Mouse (Mus musculus) forebrain, embryonic 15.5 days (tissue): ENCODE data around the gene Atp6ap1l. TPM values are rescaled to one million over a fixed set of nuclear protein-coding genes. Genes with fewer than 3 reads are reported as not detected.

Source experiments
- ATAC-seq: fragments of 200-750 bp; cut with Nextera tagmentation; replicated peaks from 2 replicates; pipeline ENCODE4 v1.8.0; 2017; ENCODE audit warnings: mild to moderate bottlenecking, moderate TSS enrichment, moderate library complexity
- H3K27ac ChIP-seq: fragments of 300-500 bp; sonication (generic); replicated peaks from 2 replicates; pipeline ENCODE4 v1.5.1; 2015; ENCODE audit warnings: mild to moderate bottlenecking, inconsistent platforms
- H3K27me3 ChIP-seq: fragments of 300-500 bp; sonication (generic); 2 replicates; pipeline ENCODE4 v1.6.1; 2015; ENCODE audit warnings: inconsistent platforms
- H3K36me3 ChIP-seq: fragments of 300-500 bp; sonication (generic); 2 replicates; pipeline ENCODE4 v1.6.1; 2015; ENCODE audit warnings: mild to moderate bottlenecking, inconsistent platforms
- H3K4me1 ChIP-seq: fragments of 300-500 bp; sonication (generic); 2 replicates; pipeline ENCODE4 v1.6.1; 2015; ENCODE audit warnings: inconsistent platforms
- H3K4me2 ChIP-seq: fragments of 300-500 bp; sonication (generic); replicated peaks from 2 replicates; pipeline ENCODE4 v1.6.1; 2015; ENCODE audit warnings: mild to moderate bottlenecking, inconsistent platforms
- H3K4me3 ChIP-seq: fragments of 300-500 bp; sonication (generic); 2 replicates; pipeline ENCODE4 v1.5.1; 2015; ENCODE audit warnings: mild to moderate bottlenecking, inconsistent platforms
- H3K9ac ChIP-seq: fragments of 300-500 bp; sonication (generic); replicated peaks from 2 replicates; pipeline ENCODE4 v1.6.1; 2015; ENCODE audit warnings: mild to moderate bottlenecking, inconsistent platforms
- H3K9me3 ChIP-seq: fragments of 300-500 bp; sonication (generic); 2 replicates; pipeline ENCODE4 v1.6.1; 2016; ENCODE audit warnings: inconsistent platforms
- WGBS: fragments of 180-500 bp; shearing (Covaris S2); methylation state at CpG from one replicate; pipeline ENCODE4 v1.1.7; 2015; ENCODE audit warnings: mixed read lengths; 5-methylcytosine and 5-hydroxymethylcytosine counted together
- polyA plus RNA-seq: library from polyadenylated mRNA; unstranded; fragments of >200 nt; fragmentation: Nextera tagmentation; extraction: Ambion mirVana; gene quantifications from 2 replicates; pipeline ENCODE4 v1.2.1, GENCODE M21; 2015

Gene Atp6ap1l
- polyA plus RNA-seq, 1 experiment from 2014 or later = 5.5 TPM

DNA sequence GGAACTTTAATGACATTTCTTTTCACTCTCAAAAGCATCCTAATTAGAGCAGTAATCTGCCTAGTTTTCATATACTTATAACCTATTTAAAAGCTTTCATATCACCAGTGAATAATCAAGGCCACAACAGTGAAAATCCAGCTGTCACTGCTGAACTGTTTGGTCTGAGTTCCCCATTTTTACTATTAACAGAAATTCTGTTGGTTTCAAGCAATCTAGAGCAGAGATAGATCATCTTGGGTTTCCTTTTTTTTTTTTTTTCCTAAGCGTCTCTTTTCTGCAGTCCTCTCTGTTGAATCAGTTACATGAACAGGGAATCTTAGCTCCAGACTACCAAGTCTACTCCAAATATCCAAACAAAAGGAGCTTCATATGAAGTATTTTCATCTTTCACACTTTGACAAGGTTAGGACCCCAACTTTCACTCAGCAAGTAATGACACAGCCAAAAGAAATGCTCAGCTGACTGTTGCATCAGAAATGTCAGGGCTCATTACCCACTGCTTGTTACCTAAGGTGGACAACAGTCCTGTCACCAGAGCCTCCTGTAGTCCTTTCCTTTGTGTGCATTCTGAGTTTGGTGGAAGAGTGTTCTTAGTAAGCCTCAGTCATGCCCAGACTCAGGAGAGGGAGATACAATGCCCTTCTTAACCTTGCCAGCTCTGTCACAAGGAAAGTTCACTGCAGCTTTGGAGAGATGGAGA is 23.3 kb downstream of the Atp6ap1l start:
- Histone ChIP-seq H3K27ac (no peak overlapping the region), H3K9ac (no peak overlapping the region), H3K4me2 (no peak overlapping the region), H3K4me1 (peaks cover 5% of the 10 kb centered on the region), H3K9me3 (no peaks in the 10 kb centered on the region), H3K4me3 (no peak overlapping the region), H3K27me3 (no peaks in the 10 kb centered on the region), H3K36me3 (no peaks in the 10 kb centered on the region)
- no peak for ATAC-seq
- WGBS = 86% methylated on average over 1 of the region's 1 CpGs

DNA sequence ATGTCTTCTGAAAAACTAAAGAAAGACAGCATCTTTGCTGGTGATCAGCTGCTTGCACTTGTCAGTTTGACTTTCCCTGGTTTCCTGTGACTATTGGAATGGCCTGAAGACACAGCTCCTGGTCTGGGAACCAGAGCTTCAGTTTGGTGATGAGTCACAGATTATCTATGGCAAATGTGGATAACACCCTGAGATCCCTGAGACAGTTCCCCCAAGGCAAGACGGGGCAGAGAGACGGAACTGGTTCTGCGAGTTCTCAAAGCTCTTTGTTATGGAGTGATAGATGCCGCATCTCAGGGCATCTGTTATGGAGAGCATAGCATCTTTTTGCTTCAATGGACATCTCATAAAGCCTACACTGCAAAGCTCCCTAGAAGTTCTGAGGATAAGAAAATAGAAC is 33.6 kb downstream of the Atp6ap1l start:
- Histone ChIP-seq H3K9ac (no peak overlapping the region), H3K4me3 (no peak overlapping the region), H3K4me2 (no peak overlapping the region), H3K27ac (no peak overlapping the region), H3K27me3 (no peaks in the 10 kb centered on the region), H3K9me3 (no peaks in the 10 kb centered on the region), H3K4me1 (no peaks in the 10 kb centered on the region), H3K36me3 (no peaks in the 10 kb centered on the region)
- no peak for ATAC-seq
- 53% methylated on average over 4 of the region's 4 CpGs for WGBS

DNA sequence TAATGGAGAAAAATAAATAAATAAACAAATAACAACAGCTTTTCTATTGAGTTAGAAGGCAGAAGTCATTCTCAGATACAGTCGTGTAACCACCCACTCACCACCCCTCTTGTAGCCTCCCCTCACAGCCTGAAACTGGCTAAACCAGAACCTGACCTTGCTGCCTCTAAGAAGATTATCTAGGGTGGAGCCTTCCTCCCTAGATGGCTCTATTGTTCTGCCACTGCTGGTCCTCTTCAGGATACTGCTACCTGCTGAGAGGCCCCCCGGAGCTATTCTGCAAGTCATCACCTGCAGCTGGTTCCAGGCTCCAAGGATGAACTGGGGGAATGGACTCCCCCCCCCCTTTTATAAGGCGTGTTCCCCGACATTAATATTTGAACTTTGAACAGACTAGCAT is 36.0 kb downstream of the Atp6ap1l start:
- no peak overlapping the region for H3K4me3 ChIP-seq
- H3K4me1 ChIP-seq = no peaks in the 10 kb centered on the region
- H3K36me3 ChIP-seq = no peaks in the 10 kb centered on the region
- H3K9me3 ChIP-seq = no peaks in the 10 kb centered on the region
- no peak for ATAC-seq
- no peak overlapping the region for H3K9ac ChIP-seq
- WGBS = 36% methylated on average over 4 of the region's 4 CpGs
- no peaks in the 10 kb centered on the region for H3K27me3 ChIP-seq
- no peak overlapping the region for H3K4me2 ChIP-seq
- no peak overlapping the region for H3K27ac ChIP-seq

DNA sequence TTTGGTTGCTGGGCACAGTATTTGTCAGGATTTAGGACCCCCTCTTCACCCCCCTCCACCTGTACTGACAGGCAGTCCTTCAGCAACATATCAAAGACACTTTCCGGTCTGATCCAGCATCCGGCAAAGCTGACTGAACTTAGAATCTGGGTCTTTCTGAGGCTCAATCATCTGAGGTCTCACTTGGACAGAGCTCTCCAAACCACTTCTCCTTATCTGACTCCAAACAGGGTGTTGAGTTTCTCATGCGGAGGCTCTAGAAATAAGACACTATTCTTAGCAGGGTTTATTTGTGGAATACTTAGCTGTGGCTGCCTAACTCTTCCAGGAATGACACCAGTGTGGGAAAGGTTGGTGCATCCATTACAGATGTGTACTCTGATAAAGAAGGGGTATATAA is 43.0 kb downstream of the Atp6ap1l start:
- Histone ChIP-seq H3K4me1 (no peaks in the 10 kb centered on the region), H3K27ac (no peak overlapping the region), H3K36me3 (no peaks in the 10 kb centered on the region), H3K27me3 (no peaks in the 10 kb centered on the region), H3K4me2 (no peak overlapping the region), H3K9me3 (no peaks in the 10 kb centered on the region), H3K9ac (no peak overlapping the region), H3K4me3 (no peak overlapping the region)
- 96% methylated on average over 3 of the region's 3 CpGs for WGBS
- no peak for ATAC-seq

DNA sequence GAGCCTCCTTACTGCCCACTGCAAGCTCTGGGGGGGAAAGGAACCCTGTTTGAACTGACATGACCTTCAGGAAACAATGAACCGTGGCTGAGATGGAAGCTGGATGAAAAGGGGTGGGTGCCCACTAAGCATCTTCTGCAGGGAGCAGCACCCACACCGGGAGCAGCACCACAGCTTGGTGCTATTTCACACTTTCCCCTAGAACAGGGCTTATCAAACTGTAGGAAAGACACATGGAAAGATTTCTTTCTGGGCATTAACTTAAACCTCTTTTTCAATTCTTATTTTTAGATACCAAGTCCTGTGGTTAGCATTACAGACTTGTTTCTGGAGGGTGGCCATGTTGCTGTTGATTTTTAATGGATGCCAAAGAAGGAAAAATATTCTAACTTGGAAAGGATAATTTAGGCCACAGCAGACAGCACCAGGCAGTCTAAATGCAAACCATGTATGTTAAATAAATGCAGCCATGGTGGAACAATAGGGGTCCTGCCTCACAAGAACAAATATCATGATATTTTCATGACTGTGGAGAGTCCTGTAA is 44.2 kb downstream of the Atp6ap1l start:
- H3K4me2 ChIP-seq = no peak overlapping the region
- H3K27ac ChIP-seq = no peak overlapping the region
- no peaks in the 10 kb centered on the region for H3K36me3 ChIP-seq
- H3K9ac ChIP-seq = no peak overlapping the region
- H3K27me3 ChIP-seq = no peaks in the 10 kb centered on the region
- no peaks in the 10 kb centered on the region for H3K4me1 ChIP-seq
- no peak for ATAC-seq
- 69% methylated on average over 2 of the region's 2 CpGs for WGBS
- H3K4me3 ChIP-seq = no peak overlapping the region
- H3K9me3 ChIP-seq = no peaks in the 10 kb centered on the region

DNA sequence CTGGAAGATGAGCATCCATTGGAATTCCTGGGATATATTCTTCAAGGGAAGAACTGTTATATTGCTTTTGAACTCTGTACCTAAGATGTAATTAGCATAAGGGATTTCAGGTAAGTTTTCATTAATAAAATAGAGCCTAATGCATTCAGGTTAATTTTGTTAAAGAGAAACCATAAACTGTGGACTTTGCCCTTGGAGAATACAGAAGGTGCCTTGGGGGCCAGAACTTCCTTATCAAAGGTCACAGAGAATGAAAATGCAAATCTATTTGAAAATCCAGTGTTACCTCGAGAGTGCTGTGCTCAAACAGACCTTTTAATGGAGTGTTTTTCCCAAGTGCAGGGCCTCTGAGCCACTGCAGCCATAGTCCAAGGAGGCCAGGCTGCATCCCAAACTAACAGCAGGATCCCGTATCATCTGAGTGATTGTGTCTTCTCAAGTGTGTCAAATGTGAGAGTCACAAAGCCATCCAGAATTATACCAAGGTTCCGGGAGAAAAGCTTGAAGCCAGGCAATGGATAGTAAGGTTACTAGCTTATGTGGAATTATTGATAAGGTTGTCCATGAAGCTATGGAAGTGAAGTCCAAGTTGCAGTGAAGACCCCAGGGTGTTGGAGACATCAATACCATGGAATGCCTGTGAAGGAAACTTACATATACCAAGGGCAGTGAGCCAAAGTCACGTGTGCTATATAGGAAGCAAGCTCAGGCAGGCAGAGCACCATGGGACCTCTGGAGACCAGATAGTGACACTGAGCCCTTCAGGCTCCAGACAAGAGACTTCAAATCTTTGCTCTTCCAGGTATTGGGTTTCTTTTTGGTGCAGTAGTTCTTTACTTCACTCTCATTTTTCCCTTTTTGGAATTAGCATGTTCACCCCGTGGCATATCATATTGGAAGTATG is 52.2 kb downstream of the Atp6ap1l start:
- no peaks in the 10 kb centered on the region for H3K27me3 ChIP-seq
- no peaks in the 10 kb centered on the region for H3K4me1 ChIP-seq
- ATAC-seq = no peak
- H3K27ac ChIP-seq = no peak overlapping the region
- no peak overlapping the region for H3K9ac ChIP-seq
- H3K4me3 ChIP-seq = no peak overlapping the region
- 80% methylated on average over 5 of the region's 5 CpGs for WGBS
- no peaks in the 10 kb centered on the region for H3K36me3 ChIP-seq
- H3K4me2 ChIP-seq = no peak overlapping the region
- no peaks in the 10 kb centered on the region for H3K9me3 ChIP-seq

DNA sequence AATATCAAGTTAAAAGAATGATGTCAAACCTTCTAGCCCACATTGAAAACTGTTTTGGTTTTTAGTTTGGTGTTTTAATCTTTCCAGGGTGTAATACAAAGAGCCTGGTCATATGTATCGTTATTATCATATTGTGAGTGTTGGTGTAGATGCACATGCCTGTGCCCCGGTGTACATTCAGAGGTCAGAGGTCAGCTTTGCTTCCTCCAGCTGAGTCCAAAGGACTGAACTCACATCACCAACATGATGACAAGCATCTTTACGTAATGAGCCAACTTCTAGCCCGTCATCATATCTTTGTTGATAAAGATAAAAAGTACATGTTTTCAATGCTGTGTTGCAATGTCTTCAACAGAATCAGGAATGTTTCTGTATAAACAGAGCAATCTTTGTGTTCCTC is 53.4 kb downstream of the Atp6ap1l start:
- Histone ChIP-seq H3K4me2 (no peak overlapping the region), H3K27me3 (no peaks in the 10 kb centered on the region), H3K27ac (no peak overlapping the region), H3K9me3 (no peaks in the 10 kb centered on the region), H3K36me3 (no peaks in the 10 kb centered on the region), H3K4me3 (no peak overlapping the region), H3K4me1 (no peaks in the 10 kb centered on the region), H3K9ac (no peak overlapping the region)
- no peak for ATAC-seq
- 90% methylated on average over 4 of the region's 4 CpGs for WGBS

DNA sequence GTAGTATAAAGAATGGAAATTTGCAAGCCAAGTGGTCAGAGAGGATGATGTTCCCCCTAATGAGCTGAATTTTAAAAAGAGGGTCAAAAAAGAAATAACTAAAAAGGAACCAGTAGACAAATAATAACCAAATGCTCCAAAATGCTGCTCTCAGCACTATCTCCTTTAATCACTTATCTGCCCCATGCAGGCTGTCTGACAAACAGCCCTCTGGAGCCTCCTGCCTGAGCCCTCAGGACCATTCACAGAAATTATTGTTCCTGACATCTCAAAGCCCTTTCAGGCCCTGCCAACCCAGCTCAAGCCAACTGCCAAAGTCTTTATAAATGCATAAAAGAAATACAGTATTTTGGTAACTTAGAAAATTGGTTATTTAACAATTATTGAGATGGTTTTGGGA is 61.0 kb downstream of the Atp6ap1l start:
- ATAC-seq = no peak
- Histone ChIP-seq H3K9me3 (no peaks in the 10 kb centered on the region), H3K27ac (no peak overlapping the region), H3K36me3 (no peaks in the 10 kb centered on the region), H3K27me3 (no peaks in the 10 kb centered on the region), H3K4me2 (no peak overlapping the region), H3K4me1 (no peaks in the 10 kb centered on the region), H3K9ac (no peak overlapping the region), H3K4me3 (no peak overlapping the region)

DNA sequence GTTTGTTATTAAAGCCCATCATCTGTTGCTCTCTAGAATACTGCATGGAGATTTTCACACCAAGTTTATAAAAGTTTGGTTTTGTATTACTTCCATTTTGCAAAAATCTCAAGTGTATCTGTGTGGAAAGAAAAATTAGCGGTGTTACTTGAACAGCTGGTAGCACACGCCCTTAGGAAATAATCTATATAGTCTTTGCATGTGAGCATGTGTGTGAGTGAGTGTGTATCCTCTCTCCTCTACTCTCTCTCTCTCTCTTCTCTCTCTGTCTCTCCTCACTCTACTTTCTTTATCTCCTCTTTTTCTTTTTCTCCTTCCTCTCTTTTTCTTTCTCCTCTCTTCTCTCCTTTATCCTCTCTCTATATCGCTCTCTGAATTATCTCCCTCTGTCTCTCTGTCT is 61.7 kb downstream of the Atp6ap1l start:
- no peak for ATAC-seq
- WGBS = 95% methylated on average over 3 of the region's 3 CpGs
- Histone ChIP-seq H3K4me1 (no peaks in the 10 kb centered on the region), H3K4me2 (no peak overlapping the region), H3K4me3 (no peak overlapping the region), H3K27me3 (no peaks in the 10 kb centered on the region), H3K36me3 (no peaks in the 10 kb centered on the region), H3K27ac (no peak overlapping the region), H3K9ac (no peak overlapping the region), H3K9me3 (no peaks in the 10 kb centered on the region)

DNA sequence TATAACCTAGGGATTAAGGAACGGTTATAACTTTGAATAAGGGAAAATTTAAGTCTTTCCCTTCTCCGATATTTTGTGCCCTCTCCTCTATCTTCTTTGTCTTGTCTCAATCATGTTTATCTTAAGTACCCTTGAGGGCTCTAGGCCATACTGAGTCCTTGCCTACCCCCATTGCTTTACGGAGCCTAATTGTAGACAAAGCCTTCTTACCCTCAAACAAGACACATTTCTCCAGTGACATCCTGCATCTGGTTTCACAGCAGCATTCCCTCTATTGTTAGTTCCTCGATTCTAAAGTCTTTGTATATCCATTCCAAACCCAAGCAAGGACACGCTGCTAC is 64.0 kb downstream of the Atp6ap1l start:
- no peak overlapping the region for H3K27ac ChIP-seq
- no peak overlapping the region for H3K9ac ChIP-seq
- no peaks in the 10 kb centered on the region for H3K9me3 ChIP-seq
- H3K4me3 ChIP-seq = no peak overlapping the region
- 51% methylated on average over 5 of the region's 5 CpGs for WGBS
- peak; percentile 59 for ATAC-seq
- H3K36me3 ChIP-seq = no peaks in the 10 kb centered on the region
- no peak overlapping the region for H3K4me2 ChIP-seq
- H3K4me1 ChIP-seq = no peaks in the 10 kb centered on the region
- no peaks in the 10 kb centered on the region for H3K27me3 ChIP-seq

DNA sequence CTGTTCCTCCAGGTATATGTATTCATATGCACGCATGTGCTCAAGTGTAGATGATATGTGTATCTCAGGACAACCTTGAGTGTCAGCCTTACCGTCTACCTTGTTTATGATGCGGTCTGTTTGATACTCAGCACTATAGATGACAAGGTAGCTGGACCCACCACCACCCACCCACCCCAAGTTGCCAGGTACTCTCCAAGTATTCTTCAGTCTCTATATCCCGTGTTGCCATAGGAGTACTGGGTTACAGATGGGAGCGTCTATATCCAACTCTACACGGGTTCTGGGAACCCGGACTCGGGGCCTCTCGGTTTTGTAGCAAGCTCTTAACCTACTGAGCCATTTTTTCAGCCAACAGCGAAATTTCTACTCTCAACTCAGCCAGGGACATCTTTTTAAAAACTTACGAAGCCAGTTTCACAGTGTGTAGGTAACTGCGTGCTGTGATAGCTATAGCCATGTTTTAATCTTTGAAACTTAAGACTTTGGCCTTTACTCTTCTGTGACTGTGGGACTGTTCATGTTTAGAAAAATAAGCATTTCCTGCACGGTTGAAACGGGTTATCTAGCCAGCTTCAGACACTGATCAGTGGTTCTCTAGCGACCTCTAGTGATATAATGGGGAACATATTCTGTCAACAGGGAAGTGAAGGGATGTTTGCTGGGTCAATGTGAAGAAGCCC is 64.5 kb downstream of the Atp6ap1l start:
- Histone ChIP-seq H3K4me2 (no peak overlapping the region), H3K9ac (no peak overlapping the region), H3K36me3 (no peaks in the 10 kb centered on the region), H3K27me3 (no peaks in the 10 kb centered on the region), H3K4me3 (no peak overlapping the region), H3K9me3 (no peaks in the 10 kb centered on the region), H3K4me1 (no peaks in the 10 kb centered on the region), H3K27ac (no peak overlapping the region)
- ATAC-seq = peak; percentile 90
- WGBS = 50% methylated on average over 15 of the region's 15 CpGs

DNA sequence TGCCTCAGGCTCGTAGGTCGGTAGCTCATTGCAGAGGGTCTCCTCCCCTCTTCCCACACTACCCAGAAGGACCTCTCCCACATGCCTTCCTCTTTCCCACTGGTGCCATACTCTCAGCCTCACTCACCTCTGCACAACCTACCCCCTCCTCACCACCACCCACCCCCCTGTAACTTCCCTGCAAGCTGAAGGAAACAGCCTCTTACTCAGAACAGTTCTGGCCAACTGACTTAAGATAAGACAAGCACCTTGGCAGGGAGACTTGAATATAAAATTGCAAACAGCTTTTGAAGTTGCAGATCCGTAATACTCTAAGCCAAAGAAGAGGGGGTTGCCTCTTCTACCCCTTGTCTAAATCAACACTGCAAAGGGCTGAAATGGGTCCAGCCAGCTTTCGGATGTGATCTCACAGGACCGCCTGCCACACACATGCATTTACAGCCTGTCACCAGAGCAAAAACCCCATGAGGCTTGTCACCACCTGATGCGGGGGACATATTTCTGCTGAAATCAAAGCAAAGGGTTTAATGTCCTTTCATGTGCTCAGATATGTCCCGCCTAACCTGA is 71.4 kb downstream of the Atp6ap1l start:
- no peak overlapping the region for H3K4me3 ChIP-seq
- 83% methylated on average over 7 of the region's 7 CpGs for WGBS

More for the DNA sequence above, 71.4 kb downstream of the Atp6ap1l start:
- H3K4me1 ChIP-seq = no peaks in the 10 kb centered on the region
- H3K9ac ChIP-seq = no peak overlapping the region
- no peaks in the 10 kb centered on the region for H3K27me3 ChIP-seq
- no peak overlapping the region for H3K27ac ChIP-seq
- ATAC-seq = 0 out of 2 replicates have a peak, but pooled peaks have one; percentile 46
- H3K9me3 ChIP-seq = no peaks in the 10 kb centered on the region
- H3K4me2 ChIP-seq = no peak overlapping the region
- H3K36me3 ChIP-seq = no peaks in the 10 kb centered on the region
